Mouse (Mus musculus): ENCODE data around the gene Ccdc42.

GRCm38 (mm10) chr11:68586721-68587120 lies at the start of gene Ccdc42:
- TF ChIP-seq TAL1 (IDR thresholded peaks at IDR 0.05; ENCODE audit: low read length) (no peak), GATA1 (IDR thresholded peaks at IDR 0.05; ENCODE audit: low read length) (no peak)

Measured in erythroblast, embryonic 14.5 days (primary cell).